Mouse (Mus musculus): ENCODE data around the gene Samd10. TPM values are rescaled to one million over a fixed set of nuclear protein-coding genes. Genes with fewer than 3 reads are reported as not detected.

Gene Samd10
- polyA plus RNA-seq (2014; fragmentation: Illumina TruSeq; extraction: RNeasy Lipid Tissue Mini Kit (QIAGEN cat#74804); ENCODE audit: low read depth, low replicate concordance): 36.7 TPM

DNA sequence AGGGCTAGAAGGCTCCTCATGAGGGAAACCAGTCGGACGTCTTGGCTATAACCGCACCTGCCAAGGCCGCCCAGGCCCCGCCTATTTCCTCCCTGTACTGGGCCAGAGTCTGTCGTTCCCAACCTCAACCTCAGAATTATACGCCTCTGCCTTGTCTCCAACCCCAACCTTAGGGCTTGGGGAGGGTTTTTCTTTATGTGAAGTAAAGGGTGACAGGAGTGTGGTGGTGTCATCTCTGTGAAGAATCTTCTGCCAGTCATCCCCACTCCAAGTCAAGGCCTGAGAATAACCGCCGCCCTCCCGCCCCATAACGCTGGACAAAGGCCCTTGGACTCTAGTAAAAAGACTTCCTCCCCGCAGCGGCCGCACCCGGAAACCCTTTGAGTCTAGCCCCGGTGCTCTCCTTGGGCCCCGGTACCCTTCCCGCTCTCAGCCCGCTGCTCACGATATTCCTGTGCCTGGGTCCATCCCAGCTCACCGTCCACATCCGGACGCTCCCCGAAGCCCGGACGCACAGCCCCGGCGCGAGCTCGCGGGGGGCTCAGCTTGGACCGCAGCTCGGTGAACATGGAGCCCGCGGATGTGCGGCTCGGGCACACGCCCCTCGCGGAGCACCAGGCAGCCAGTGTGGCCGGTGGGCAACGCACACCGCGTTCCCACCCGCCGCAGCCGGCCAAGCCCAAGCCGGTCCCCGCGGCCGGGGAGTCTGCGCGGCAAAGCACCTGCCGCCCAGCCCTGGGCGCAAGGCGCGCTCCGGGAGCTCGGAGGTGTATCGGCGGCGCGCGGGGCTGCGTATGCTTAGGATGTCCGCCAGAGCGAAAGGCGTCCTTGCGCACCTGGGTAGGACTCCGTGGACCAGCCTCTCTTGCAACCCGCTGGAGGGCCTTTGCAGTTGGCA lies at the start of gene Samd10:
Samd10 (minus strand) TSS at position 759 of the 898 bp plus-strand sequence.

DNA sequence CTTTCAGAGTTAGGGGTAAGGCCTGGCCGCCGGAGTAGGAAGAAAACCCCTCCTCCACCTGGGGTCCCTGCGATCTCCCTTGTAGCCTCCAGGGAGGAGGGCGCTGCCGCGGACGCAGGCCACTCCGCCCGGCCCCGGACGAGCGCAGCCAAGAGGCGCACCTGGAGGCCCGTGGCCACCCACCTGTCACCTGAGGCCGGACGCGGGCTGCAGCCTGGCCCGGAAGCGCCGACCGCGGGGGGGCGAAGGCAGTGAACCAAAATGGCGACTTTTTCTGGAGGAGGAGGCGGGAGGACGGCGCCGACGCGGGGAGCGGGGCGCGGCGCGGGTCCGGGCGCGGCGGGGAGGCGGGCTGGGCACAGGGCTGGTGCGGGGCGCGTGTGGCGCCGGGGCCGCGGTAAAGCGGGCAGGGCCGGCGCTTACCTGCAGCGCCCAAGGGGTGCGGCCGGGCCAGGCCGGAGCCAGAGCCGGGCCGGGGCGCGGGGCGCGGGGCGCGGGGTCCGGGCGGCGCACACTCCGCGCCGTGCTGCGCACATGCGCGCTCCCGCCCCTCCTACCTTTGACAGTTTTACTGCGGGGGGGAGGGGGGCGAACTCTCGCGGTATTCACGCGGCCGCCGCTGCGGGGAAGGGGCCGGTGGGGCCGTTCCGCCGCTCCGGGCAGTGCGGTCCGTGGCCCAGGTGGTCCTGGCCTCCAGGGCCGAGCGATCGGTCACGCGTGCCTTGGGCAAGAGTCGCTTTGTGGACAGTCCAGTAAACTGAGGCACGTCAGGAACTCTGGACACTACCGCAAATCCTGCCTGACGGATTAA lies 6.6 kb downstream of the Samd10 start, which contains the start of gene Zfp512b:
Zfp512b (minus strand) TSS at position 573 of the 811 bp plus-strand sequence.

DNA sequence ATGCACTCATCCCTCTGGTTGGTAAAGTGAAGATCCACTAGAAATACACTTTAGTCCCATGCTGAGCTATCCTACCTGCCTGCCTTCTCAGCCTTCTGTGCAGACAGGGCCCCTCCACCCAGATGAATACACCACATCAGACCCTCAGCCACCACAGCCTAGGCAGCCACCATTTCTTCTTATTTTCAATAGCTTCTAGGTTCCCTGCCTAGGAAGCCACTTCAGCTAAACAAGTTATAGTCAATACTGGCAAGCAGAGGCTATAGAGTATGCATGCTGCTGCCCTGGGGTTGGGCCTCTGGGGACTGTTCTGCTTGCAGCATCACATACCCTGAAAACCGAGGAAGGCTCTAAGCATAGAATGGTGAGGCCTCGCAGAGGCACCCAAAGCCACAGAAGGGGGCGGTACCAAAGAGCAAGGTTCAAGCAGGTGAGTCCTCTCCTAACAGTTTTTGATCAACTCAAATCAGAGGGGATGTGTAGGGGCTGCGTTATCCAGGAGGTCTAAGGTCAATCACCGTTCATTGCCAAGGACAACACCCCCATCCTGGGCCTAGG lies 7.4 kb downstream of the Samd10 start, which contains the start of gene Prpf6:
Prpf6 (plus strand) TSS at position 341 of the 558 bp plus-strand sequence.

DNA sequence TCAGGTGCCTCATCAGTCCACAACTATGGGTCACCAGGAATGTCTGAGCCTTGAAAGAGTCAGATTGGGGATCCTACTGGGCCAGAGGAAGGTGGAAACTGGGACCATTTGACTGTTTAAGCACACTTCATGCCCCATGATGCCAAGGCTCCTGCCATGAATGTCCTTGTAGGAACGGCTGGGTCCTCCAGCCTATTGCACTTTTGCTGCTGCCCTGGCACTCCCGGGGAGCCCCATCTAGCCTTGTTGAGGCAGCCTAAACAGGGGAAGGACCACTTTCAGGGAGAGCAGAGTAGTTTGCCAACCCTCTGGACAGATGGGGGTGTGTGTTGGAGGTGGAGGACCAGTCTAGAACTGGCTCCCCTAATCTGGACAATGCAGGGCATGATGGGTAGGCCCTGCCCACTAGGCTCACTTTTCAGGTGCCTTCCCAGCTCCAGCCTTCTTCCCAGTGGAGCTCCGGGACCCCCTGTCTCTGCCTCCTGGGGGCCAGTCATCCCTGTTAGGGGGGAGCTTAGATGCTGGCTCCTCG lies 14.5 kb downstream of the Samd10 start, which contains the start of gene Uckl1:
Uckl1 (minus strand) TSS at position 482 of the 532 bp plus-strand sequence.

Other genes with a start within 250 kb of the Samd10 start
- 31.6 TPM for gene Zgpat, start 234.3 kb downstream of the Samd10 start, polyA plus RNA-seq (2014; fragmentation: Illumina TruSeq; extraction: RNeasy Lipid Tissue Mini Kit (QIAGEN cat#74804); ENCODE audit: low read depth, low replicate concordance)
- 46.8 TPM for gene Arfrp1, start 233.8 kb downstream of the Samd10 start, polyA plus RNA-seq (2014; fragmentation: Illumina TruSeq; extraction: RNeasy Lipid Tissue Mini Kit (QIAGEN cat#74804); ENCODE audit: low read depth, low replicate concordance)
- 22.9 TPM for gene Lime1, start 219.1 kb downstream of the Samd10 start, polyA plus RNA-seq (2014; fragmentation: Illumina TruSeq; extraction: RNeasy Lipid Tissue Mini Kit (QIAGEN cat#74804); ENCODE audit: low read depth, low replicate concordance)
- gene Zbtb46, start 139.8 kb downstream of the Samd10 start, polyA plus RNA-seq (2014; fragmentation: Illumina TruSeq; extraction: RNeasy Lipid Tissue Mini Kit (QIAGEN cat#74804); ENCODE audit: low read depth, low replicate concordance): 6.7 TPM
- gene Abhd16b, start 106.0 kb downstream of the Samd10 start, polyA plus RNA-seq (2014; fragmentation: Illumina TruSeq; extraction: RNeasy Lipid Tissue Mini Kit (QIAGEN cat#74804); ENCODE audit: low read depth, low replicate concordance): 1.0 TPM
- 82.0 TPM for gene Tpd52l2, start 102.1 kb downstream of the Samd10 start, polyA plus RNA-seq (2014; fragmentation: Illumina TruSeq; extraction: RNeasy Lipid Tissue Mini Kit (QIAGEN cat#74804); ENCODE audit: low read depth, low replicate concordance)
- 60.9 TPM for gene Dnajc5, start 78.7 kb downstream of the Samd10 start, polyA plus RNA-seq (2014; fragmentation: Illumina TruSeq; extraction: RNeasy Lipid Tissue Mini Kit (QIAGEN cat#74804); ENCODE audit: low read depth, low replicate concordance)
- 70.3 TPM for gene Uckl1, start 14.3 kb downstream of the Samd10 start, polyA plus RNA-seq (2014; fragmentation: Illumina TruSeq; extraction: RNeasy Lipid Tissue Mini Kit (QIAGEN cat#74804); ENCODE audit: low read depth, low replicate concordance)
- 51.2 TPM for gene Prpf6, start 7.3 kb downstream of the Samd10 start, polyA plus RNA-seq (2014; fragmentation: Illumina TruSeq; extraction: RNeasy Lipid Tissue Mini Kit (QIAGEN cat#74804); ENCODE audit: low read depth, low replicate concordance)
- 46.6 TPM for gene Zfp512b, start 6.4 kb downstream of the Samd10 start, polyA plus RNA-seq (2014; fragmentation: Illumina TruSeq; extraction: RNeasy Lipid Tissue Mini Kit (QIAGEN cat#74804); ENCODE audit: low read depth, low replicate concordance)
- gene Gm29797, start 57.8 kb upstream of the Samd10 start, polyA plus RNA-seq (2014; fragmentation: Illumina TruSeq; extraction: RNeasy Lipid Tissue Mini Kit (QIAGEN cat#74804); ENCODE audit: low read depth, low replicate concordance): not detected
- gene Sox18, start 72.4 kb upstream of the Samd10 start, polyA plus RNA-seq (2014; fragmentation: Illumina TruSeq; extraction: RNeasy Lipid Tissue Mini Kit (QIAGEN cat#74804); ENCODE audit: low read depth, low replicate concordance): 17.8 TPM
- 20.2 TPM for gene Tcea2, start 81.1 kb upstream of the Samd10 start, polyA plus RNA-seq (2014; fragmentation: Illumina TruSeq; extraction: RNeasy Lipid Tissue Mini Kit (QIAGEN cat#74804); ENCODE audit: low read depth, low replicate concordance)
- 22.9 TPM for gene Rgs19, start 94.8 kb upstream of the Samd10 start, polyA plus RNA-seq (2014; fragmentation: Illumina TruSeq; extraction: RNeasy Lipid Tissue Mini Kit (QIAGEN cat#74804); ENCODE audit: low read depth, low replicate concordance)
- 6.0 TPM for gene Lkaaear1, start 99.2 kb upstream of the Samd10 start, polyA plus RNA-seq (2014; fragmentation: Illumina TruSeq; extraction: RNeasy Lipid Tissue Mini Kit (QIAGEN cat#74804); ENCODE audit: low read depth, low replicate concordance)
- 0.30 TPM for gene Oprl1, start 115.8 kb upstream of the Samd10 start, polyA plus RNA-seq (2014; fragmentation: Illumina TruSeq; extraction: RNeasy Lipid Tissue Mini Kit (QIAGEN cat#74804); ENCODE audit: low read depth, low replicate concordance)
- gene Myt1, start 164.1 kb upstream of the Samd10 start, polyA plus RNA-seq (2014; fragmentation: Illumina TruSeq; extraction: RNeasy Lipid Tissue Mini Kit (QIAGEN cat#74804); ENCODE audit: low read depth, low replicate concordance): not detected
- 30.4 TPM for gene Pcmtd2, start 238.6 kb upstream of the Samd10 start, polyA plus RNA-seq (2014; fragmentation: Illumina TruSeq; extraction: RNeasy Lipid Tissue Mini Kit (QIAGEN cat#74804); ENCODE audit: low read depth, low replicate concordance)